Mouse (Mus musculus): ENCODE measurements around the gene Foxn3. TPM values are rescaled to one million over a fixed set of nuclear protein-coding genes. Genes with fewer than 3 reads are reported as not detected.

The Foxn3 gene
- polyA plus RNA-seq, 1 experiment from 2014 or later: 51.9 TPM

GRCm38 (mm10) chr12:99231321-99231720, 332.1 kb downstream of the Foxn3 start:
- WGBS: 80% methylated on average over 6 of the region's 6 CpGs
- no peak for ATAC-seq (ENCODE audit: extremely low read depth, insufficient number of reproducible peaks, low FRiP score, low TSS enrichment)
- no peaks in the 10 kb centered on the region for H3K9me3 ChIP-seq

GRCm38 (mm10) chr12:99230783-99231048, 332.7 kb downstream of the Foxn3 start:
- H3K27me3 ChIP-seq (replicated peaks): no peaks in the 10 kb centered on the region
- peaks cover 68% of the 10 kb centered on the region for H3K4me1 ChIP-seq
- WGBS: 85% methylated on average over 5 of the region's 5 CpGs

More at GRCm38 (mm10) chr12:99231321-99231720, 332.1 kb downstream of the Foxn3 start:
- H3K27ac ChIP-seq (replicated peaks): no peak overlapping the region
- H3K4me2 ChIP-seq: no peak overlapping the region
- no peaks in the 10 kb centered on the region for H3K27me3 ChIP-seq (replicated peaks)
- H3K36me3 ChIP-seq: no peaks in the 10 kb centered on the region
- no peak overlapping the region for H3K9ac ChIP-seq
- no peak overlapping the region for H3K4me3 ChIP-seq
- peaks cover 68% of the 10 kb centered on the region for H3K4me1 ChIP-seq

GRCm38 (mm10) chr12:99229973-99230782, 333.2 kb downstream of the Foxn3 start:
- ATAC-seq (ENCODE audit: extremely low read depth, insufficient number of reproducible peaks, low FRiP score, low TSS enrichment): no peak
- no peaks in the 10 kb centered on the region for H3K9me3 ChIP-seq
- H3K9ac ChIP-seq: no peak overlapping the region
- WGBS: 80% methylated on average over 17 of the region's 17 CpGs
- no peaks in the 10 kb centered on the region for H3K36me3 ChIP-seq
- H3K4me1 ChIP-seq: peaks cover 68% of the 10 kb centered on the region
- no peak overlapping the region for H3K4me3 ChIP-seq
- no peaks in the 10 kb centered on the region for H3K27me3 ChIP-seq (replicated peaks)
- H3K4me2 ChIP-seq: no peak overlapping the region
- no peak overlapping the region for H3K27ac ChIP-seq (replicated peaks)

More at GRCm38 (mm10) chr12:99230783-99231048, 332.7 kb downstream of the Foxn3 start:
- Histone ChIP-seq H3K36me3 (no peaks in the 10 kb centered on the region), H3K9ac (no peak overlapping the region), H3K4me2 (no peak overlapping the region), H3K27ac (replicated peaks) (no peak overlapping the region), H3K9me3 (no peaks in the 10 kb centered on the region), H3K4me3 (no peak overlapping the region)
- no peak for ATAC-seq (ENCODE audit: extremely low read depth, insufficient number of reproducible peaks, low FRiP score, low TSS enrichment)

GRCm38 (mm10) chr12:99227313-99227952, 335.9 kb downstream of the Foxn3 start:
- Histone ChIP-seq H3K4me1 (peaks cover 52% of the 10 kb centered on the region), H3K9me3 (no peaks in the 10 kb centered on the region), H3K27ac (replicated peaks) (no peak overlapping the region), H3K4me3 (no peak overlapping the region), H3K9ac (no peak overlapping the region), H3K36me3 (no peaks in the 10 kb centered on the region), H3K27me3 (replicated peaks) (no peaks in the 10 kb centered on the region), H3K4me2 (no peak overlapping the region)
- no peak for ATAC-seq (ENCODE audit: extremely low read depth, insufficient number of reproducible peaks, low FRiP score, low TSS enrichment)
- 86% methylated on average over 6 of the region's 6 CpGs for WGBS

- H3K4me1 ChIP-seq: peaks cover 46% of the 10 kb centered on the region
- no peak overlapping the region for H3K4me3 ChIP-seq
- no peaks in the 10 kb centered on the region for H3K27me3 ChIP-seq (replicated peaks)
- H3K4me2 ChIP-seq: no peak overlapping the region
- no peaks in the 10 kb centered on the region for H3K36me3 ChIP-seq
- ATAC-seq (ENCODE audit: extremely low read depth, insufficient number of reproducible peaks, low FRiP score, low TSS enrichment): no peak
- H3K9me3 ChIP-seq: no peaks in the 10 kb centered on the region
- H3K9ac ChIP-seq: no peak overlapping the region
- 64% methylated on average over 13 of the region's 13 CpGs for WGBS
- no peak overlapping the region for H3K27ac ChIP-seq (replicated peaks)
These were observed 338.3 kb downstream of the Foxn3 start for GRCm38 (mm10) chr12:99224863-99225603.

GRCm38 (mm10) chr12:99221087-99221846, 342.1 kb downstream of the Foxn3 start:
- no peaks in the 10 kb centered on the region for H3K36me3 ChIP-seq
- H3K9ac ChIP-seq: no peak overlapping the region
- no peak overlapping the region for H3K4me2 ChIP-seq
- no peaks in the 10 kb centered on the region for H3K27me3 ChIP-seq (replicated peaks)
- H3K4me1 ChIP-seq: peaks cover 59% of the 10 kb centered on the region
- ATAC-seq (ENCODE audit: extremely low read depth, insufficient number of reproducible peaks, low FRiP score, low TSS enrichment): no peak
- no peak overlapping the region for H3K4me3 ChIP-seq
- 73% methylated on average over 15 of the region's 15 CpGs for WGBS
- H3K9me3 ChIP-seq: no peaks in the 10 kb centered on the region
- H3K27ac ChIP-seq (replicated peaks): no peak overlapping the region

GRCm38 (mm10) chr12:99220333-99220732, 343.0 kb downstream of the Foxn3 start:
- H3K9ac ChIP-seq: no peak overlapping the region
- WGBS: 69% methylated on average over 8 of the region's 8 CpGs
- H3K4me1 ChIP-seq: peaks cover 61% of the 10 kb centered on the region
- no peak overlapping the region for H3K4me3 ChIP-seq
- no peak overlapping the region for H3K4me2 ChIP-seq
- no peaks in the 10 kb centered on the region for H3K36me3 ChIP-seq
- no peak overlapping the region for H3K27ac ChIP-seq (replicated peaks)
- no peak for ATAC-seq (ENCODE audit: extremely low read depth, insufficient number of reproducible peaks, low FRiP score, low TSS enrichment)
- H3K9me3 ChIP-seq: no peaks in the 10 kb centered on the region
- no peaks in the 10 kb centered on the region for H3K27me3 ChIP-seq (replicated peaks)

GRCm38 (mm10) chr12:99219812-99220211, 343.6 kb downstream of the Foxn3 start:
- Histone ChIP-seq H3K9me3 (no peaks in the 10 kb centered on the region), H3K9ac (no peak overlapping the region), H3K4me2 (no peak overlapping the region), H3K4me1 (peaks cover 61% of the 10 kb centered on the region), H3K4me3 (no peak overlapping the region), H3K27ac (replicated peaks) (no peak overlapping the region), H3K36me3 (no peaks in the 10 kb centered on the region), H3K27me3 (replicated peaks) (no peaks in the 10 kb centered on the region)
- ATAC-seq (ENCODE audit: extremely low read depth, insufficient number of reproducible peaks, low FRiP score, low TSS enrichment): no peak
- 78% methylated on average over 5 of the region's 5 CpGs for WGBS

- Histone ChIP-seq H3K36me3 (no peaks in the 10 kb centered on the region), H3K4me1 (peaks cover 81% of the 10 kb centered on the region), H3K4me2 (peak overlapping the region; percentile 35; the same call in 1 of the 2 replicates), H3K27me3 (replicated peaks) (no peaks in the 10 kb centered on the region), H3K27ac (replicated peaks) (peak overlapping the region; percentile 85), H3K9me3 (no peaks in the 10 kb centered on the region), H3K4me3 (no peak overlapping the region), H3K9ac (no peak overlapping the region)
- no peak for ATAC-seq (ENCODE audit: extremely low read depth, insufficient number of reproducible peaks, low FRiP score, low TSS enrichment)
- WGBS: 71% methylated on average over 7 of the region's 7 CpGs
These were observed 346.2 kb downstream of the Foxn3 start for GRCm38 (mm10) chr12:99217145-99217698.

GRCm38 (mm10) chr12:99216341-99216761, 347.0 kb downstream of the Foxn3 start:
- H3K9ac ChIP-seq: peak overlapping the region; percentile 67
- no peak overlapping the region for H3K4me3 ChIP-seq
- no peaks in the 10 kb centered on the region for H3K9me3 ChIP-seq
- no peak for ATAC-seq (ENCODE audit: extremely low read depth, insufficient number of reproducible peaks, low FRiP score, low TSS enrichment)
- H3K36me3 ChIP-seq: no peaks in the 10 kb centered on the region
- H3K4me1 ChIP-seq: peaks cover 83% of the 10 kb centered on the region
- no peaks in the 10 kb centered on the region for H3K27me3 ChIP-seq (replicated peaks)
- peak overlapping the region; percentile 35 for H3K4me2 ChIP-seq
- peak overlapping the region; percentile 85 for H3K27ac ChIP-seq (replicated peaks)
- WGBS: 53% methylated on average over 5 of the region's 5 CpGs
